Mouse (Mus musculus) limb, embryonic 13.5 days (tissue): ENCODE measurements at regions not wholly inside any gene's neighbourhood (a gene's known extent, or its start where the extent isn't known, plus 50 kb on each side); places are given as distances from the start of the nearest gene placed in this dataset.

ENCODE experiments used
- ATAC-seq: fragments of 200-750 bp; cut with Nextera tagmentation; 2 replicates; pipeline ENCODE4 v1.8.0; 2017; ENCODE audit warnings: low read depth, moderate number of reproducible peaks, moderate TSS enrichment; ENCODE audit not compliant: low FRiP score
- H3K27ac ChIP-seq: fragments of 300-500 bp; sonication (generic); 2 replicates; pipeline ENCODE4 v1.5.1; 2015; ENCODE audit warnings: inconsistent platforms, mild to moderate bottlenecking, moderate library complexity
- H3K27me3 ChIP-seq: fragments of 300-500 bp; sonication (generic); 2 replicates; pipeline ENCODE4 v1.6.1; 2015; ENCODE audit warnings: mild to moderate bottlenecking, inconsistent platforms
- H3K36me3 ChIP-seq: fragments of 300-500 bp; sonication (generic); 2 replicates; pipeline ENCODE4 v1.6.1; 2015; ENCODE audit warnings: inconsistent platforms, mild to moderate bottlenecking, moderate library complexity
- H3K4me1 ChIP-seq: fragments of 300-500 bp; sonication (generic); 2 replicates; pipeline ENCODE4 v1.6.1; 2015; ENCODE audit warnings: inconsistent platforms
- H3K4me2 ChIP-seq: fragments of 300-500 bp; sonication (generic); replicated peaks from 2 replicates; pipeline ENCODE4 v1.6.1; 2015; ENCODE audit warnings: inconsistent platforms, mild to moderate bottlenecking, moderate library complexity
- H3K4me3 ChIP-seq: fragments of 300-500 bp; sonication (generic); 2 replicates; pipeline ENCODE4 v1.5.1; 2015; ENCODE audit warnings: moderate library complexity, mild to moderate bottlenecking, inconsistent platforms
- H3K9ac ChIP-seq: fragments of 300-500 bp; sonication (generic); 2 replicates; pipeline ENCODE4 v1.6.1; 2015; ENCODE audit warnings: mild to moderate bottlenecking, inconsistent platforms
- H3K9me3 ChIP-seq: fragments of 300-500 bp; sonication (generic); 2 replicates; pipeline ENCODE4 v1.6.1; 2016; ENCODE audit warnings: inconsistent platforms
- WGBS: fragments of 180-500 bp; shearing (Covaris S2); methylation state at CpG from one replicate; pipeline ENCODE4 v1.1.7; 2015; 5-methylcytosine and 5-hydroxymethylcytosine counted together

- Histone ChIP-seq H3K9ac (peak overlapping the region; percentile 79), H3K9me3 (no peaks in the 10 kb centered on the region), H3K4me2 (peak overlapping the region; percentile 70), H3K36me3 (no peaks in the 10 kb centered on the region), H3K27me3 (no peaks in the 10 kb centered on the region), H3K4me3 (peak overlapping the region; percentile 62), H3K27ac (peak overlapping the region; percentile 93), H3K4me1 (peaks cover 15% of the 10 kb centered on the region)
- peak; percentile 99 for ATAC-seq
- under 1% methylated on average over 58 of the region's 58 CpGs for WGBS
Measured at GRCm38 (mm10) chr15:85634322-85635141, 52.3 kb upstream of the Wnt7b start.

GRCm38 (mm10) chr15:85635425-85635824, 53.2 kb upstream of the Wnt7b start:
- Histone ChIP-seq H3K9ac (no peak overlapping the region; the same call in 1 of the 2 replicates), H3K27ac (peak overlapping the region; percentile 93; the same call in 1 of the 2 replicates)

GRCm38 (mm10) chr15:85639566-85639965, 57.3 kb upstream of the Wnt7b start:
- WGBS, result 76% methylated on average over 2 of the region's 2 CpGs
- no peak overlapping the region for H3K4me3 ChIP-seq
- no peak for ATAC-seq
- H3K27me3 ChIP-seq, result no peaks in the 10 kb centered on the region
- no peaks in the 10 kb centered on the region for H3K36me3 ChIP-seq
- no peak overlapping the region for H3K4me2 ChIP-seq
- H3K9ac ChIP-seq, result no peak overlapping the region
- no peaks in the 10 kb centered on the region for H3K9me3 ChIP-seq
- H3K27ac ChIP-seq, result no peak overlapping the region
- peaks cover 4% of the 10 kb centered on the region; the same call in 1 of the 2 replicates for H3K4me1 ChIP-seq

More at GRCm38 (mm10) chr15:85635425-85635824, 53.2 kb upstream of the Wnt7b start:
- no peaks in the 10 kb centered on the region for H3K27me3 ChIP-seq
- peak overlapping the region; percentile 62 for H3K4me3 ChIP-seq
- H3K36me3 ChIP-seq, result no peaks in the 10 kb centered on the region
- H3K4me1 ChIP-seq, result peaks cover 15% of the 10 kb centered on the region
- no peaks in the 10 kb centered on the region for H3K9me3 ChIP-seq
- no peak for ATAC-seq
- peak overlapping the region; percentile 70 for H3K4me2 ChIP-seq
- 93% methylated on average over 6 of the region's 6 CpGs for WGBS

GRCm38 (mm10) chr15:85641120-85642080, 59.1 kb upstream of the Wnt7b start:
- no peak overlapping the region for H3K9ac ChIP-seq
- H3K27me3 ChIP-seq, result no peaks in the 10 kb centered on the region
- H3K4me3 ChIP-seq, result no peak overlapping the region
- no peaks in the 10 kb centered on the region for H3K36me3 ChIP-seq
- H3K9me3 ChIP-seq, result no peaks in the 10 kb centered on the region
- ATAC-seq, result no peak
- peaks cover 19% of the 10 kb centered on the region for H3K4me1 ChIP-seq
- WGBS, result 67% methylated on average over 15 of the region's 15 CpGs
- H3K27ac ChIP-seq, result no peak overlapping the region
- H3K4me2 ChIP-seq, result no peak overlapping the region

GRCm38 (mm10) chr15:85645396-85645795, 63.1 kb upstream of the Wnt7b start:
- WGBS, result 43% methylated on average over 8 of the region's 8 CpGs
- no peaks in the 10 kb centered on the region for H3K36me3 ChIP-seq
- H3K27ac ChIP-seq, result peak overlapping the region; percentile 89
- peaks cover 40% of the 10 kb centered on the region for H3K4me1 ChIP-seq
- H3K9me3 ChIP-seq, result no peaks in the 10 kb centered on the region
- ATAC-seq, result no peak
- peak overlapping the region; percentile 50 for H3K4me3 ChIP-seq
- peak overlapping the region; percentile 78 for H3K9ac ChIP-seq
- peak overlapping the region; percentile 74 for H3K4me2 ChIP-seq
- H3K27me3 ChIP-seq, result 0 out of 2 replicates have a peak, but pooled peaks cover 1% of the 10 kb centered on the region

GRCm38 (mm10) chr15:85645971-85646638, 63.8 kb upstream of the Wnt7b start:
- no peaks in the 10 kb centered on the region for H3K9me3 ChIP-seq
- peak; percentile 72 for ATAC-seq
- WGBS, result 1% methylated on average over 33 of the region's 33 CpGs
- H3K9ac ChIP-seq, result peak overlapping the region; percentile 78
- no peaks in the 10 kb centered on the region for H3K36me3 ChIP-seq
- H3K4me1 ChIP-seq, result peaks cover 40% of the 10 kb centered on the region
- H3K4me2 ChIP-seq, result peak overlapping the region; percentile 74
- peak overlapping the region; percentile 50 for H3K4me3 ChIP-seq
- H3K27me3 ChIP-seq, result 0 out of 2 replicates have a peak, but pooled peaks cover 4% of the 10 kb centered on the region
- peak overlapping the region; percentile 89 for H3K27ac ChIP-seq

GRCm38 (mm10) chr15:85646639-85647277, 64.5 kb upstream of the Wnt7b start:
- peak overlapping the region; percentile 89 for H3K27ac ChIP-seq
- peak overlapping the region; percentile 50 for H3K4me3 ChIP-seq
- peaks cover 40% of the 10 kb centered on the region for H3K4me1 ChIP-seq
- no peaks in the 10 kb centered on the region for H3K9me3 ChIP-seq
- peak overlapping the region; percentile 78 for H3K9ac ChIP-seq
- H3K4me2 ChIP-seq, result peak overlapping the region; percentile 74
- peak; percentile 60; the same call in 1 of the 2 replicates for ATAC-seq
- H3K36me3 ChIP-seq, result no peaks in the 10 kb centered on the region
- WGBS, result 31% methylated on average over 9 of the region's 10 CpGs
- H3K27me3 ChIP-seq, result 0 out of 2 replicates have a peak, but pooled peaks cover 4% of the 10 kb centered on the region

GRCm38 (mm10) chr15:85647593-85647992, 65.3 kb upstream of the Wnt7b start:
- no peak overlapping the region for H3K4me3 ChIP-seq
- 0 out of 2 replicates have a peak overlapping the region, but pooled peaks have one; percentile 74 for H3K4me2 ChIP-seq
- WGBS, result 83% methylated on average over 6 of the region's 6 CpGs
- H3K36me3 ChIP-seq, result no peaks in the 10 kb centered on the region
- H3K27ac ChIP-seq, result no peak overlapping the region
- peaks cover 45% of the 10 kb centered on the region for H3K4me1 ChIP-seq
- 0 out of 2 replicates have a peak, but pooled peaks cover 4% of the 10 kb centered on the region for H3K27me3 ChIP-seq
- H3K9me3 ChIP-seq, result no peaks in the 10 kb centered on the region
- H3K9ac ChIP-seq, result no peak overlapping the region
- no peak for ATAC-seq

GRCm38 (mm10) chr15:85650241-85650640, 68.0 kb upstream of the Wnt7b start:
- H3K4me1 ChIP-seq, result peaks cover 64% of the 10 kb centered on the region

GRCm38 (mm10) chr15:85651718-85652420, 69.6 kb upstream of the Wnt7b start:
- 0 out of 2 replicates have a peak, but pooled peaks cover 4% of the 10 kb centered on the region for H3K27me3 ChIP-seq
- H3K9ac ChIP-seq, result no peak overlapping the region
- H3K4me1 ChIP-seq, result peaks cover 58% of the 10 kb centered on the region
- H3K36me3 ChIP-seq, result no peaks in the 10 kb centered on the region
- no peak for ATAC-seq
- H3K27ac ChIP-seq, result no peak overlapping the region
- 83% methylated on average over 9 of the region's 9 CpGs for WGBS
- no peak overlapping the region for H3K4me2 ChIP-seq
- H3K4me3 ChIP-seq, result no peak overlapping the region
- H3K9me3 ChIP-seq, result no peaks in the 10 kb centered on the region

More at GRCm38 (mm10) chr15:85650241-85650640, 68.0 kb upstream of the Wnt7b start:
- Histone ChIP-seq H3K9me3 (no peaks in the 10 kb centered on the region), H3K9ac (no peak overlapping the region), H3K4me2 (no peak overlapping the region), H3K4me3 (no peak overlapping the region), H3K36me3 (no peaks in the 10 kb centered on the region), H3K27ac (no peak overlapping the region), H3K27me3 (0 out of 2 replicates have a peak, but pooled peaks cover 4% of the 10 kb centered on the region)
- 76% methylated on average over 5 of the region's 5 CpGs for WGBS
- no peak for ATAC-seq
